Mouse (Mus musculus): ENCODE measurements around the gene Myo3a. TPM values are rescaled to one million over a fixed set of nuclear protein-coding genes. Genes with fewer than 3 reads are reported as not detected.

Gene Myo3a
- polyA plus RNA-seq, 1 experiment from 2014 or later, result 0.14 TPM

DNA sequence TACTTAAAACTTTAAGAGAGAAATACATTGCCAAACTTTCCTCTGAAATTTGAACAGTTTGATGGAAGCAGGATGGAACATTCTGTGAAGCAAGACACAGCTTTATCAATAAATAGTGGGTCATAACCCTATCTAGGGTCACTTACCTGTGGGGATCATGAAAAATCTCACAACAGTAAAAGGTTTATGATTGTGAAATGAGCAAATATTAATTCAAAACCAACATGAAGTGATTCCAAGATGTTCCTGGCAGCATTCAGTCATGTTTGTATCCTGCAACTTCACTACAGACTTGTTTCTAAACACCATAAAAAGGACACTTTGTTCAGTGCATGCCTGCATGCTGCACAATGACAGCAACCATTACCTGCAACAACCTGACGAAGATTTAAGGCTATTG lies 436.4 kb downstream of the Myo3a start:
- no peak overlapping the region for H3K4me2 ChIP-seq (replicated peaks; ENCODE audit: low read depth, low read length)
- H3K27ac ChIP-seq (ENCODE audit: low read depth, low read length), result no peak overlapping the region
- no peak overlapping the region for H3K4me3 ChIP-seq (ENCODE audit: low read length)
- no peaks in the 10 kb centered on the region for H3K27me3 ChIP-seq (ENCODE audit: control insufficient read depth, insufficient read depth, low read length)
- no peaks in the 10 kb centered on the region for H3K4me1 ChIP-seq (ENCODE audit: control insufficient read depth, insufficient read depth, low read length)
- H3K36me3 ChIP-seq (ENCODE audit: control insufficient read depth, insufficient read depth, low read length), result no peaks in the 10 kb centered on the region
- H3K9ac ChIP-seq (ENCODE audit: low read depth, low read length), result no peak overlapping the region
- 87% methylated on average over 1 of the region's 1 CpGs for WGBS
- H3K9me3 ChIP-seq (ENCODE audit: control insufficient read depth, low read length), result no peaks in the 10 kb centered on the region
- ATAC-seq (ENCODE audit: low FRiP score, low TSS enrichment), result no peak

Small RNA genes lying within 50 kb of the gene (microRNA-seq; reads per million reads assigned to microRNA genes)
- gene Gm23636 (not detected), gene Mir3967 (not detected)
